Comparison of ENCODE assay signal across 18 mouse cellular contexts in genomic region chr10:77084568-77084967, GRCm38 (mm10). TPM values are rescaled to one million over a fixed set of nuclear protein-coding genes. Genes with fewer than 3 reads are reported as not detected.
A peak's percentile ranks its signal among the peaks of the same experiment; 100 is the strongest.
DNase-seq lines count a peak whose midpoint lies in the region; ATAC-seq and TF ChIP-seq lines count a peak whose summit lies in the region.
"Had no signal": no experiment of that assay in that cellular context is flagged by ENCODE, and none has a peak within 500 bp of the region (broad histone marks: within the 10 kb centered on the region; RNA-seq: fewer than 3 reads in every experiment).

No protein-coding gene starts in this region.

- 33% methylated on average over 1 of the region's 1 CpGs for WGBS in kidney, embryonic 15.5 days
- WGBS in kidney, embryonic 14.5 days: 41% methylated on average over 1 of the region's 1 CpGs
- 85% methylated on average over 1 of the region's 1 CpGs for WGBS in midbrain, embryonic 13.5 days
- 63% methylated on average over 1 of the region's 1 CpGs for WGBS in midbrain, postnatal 0 days
- 55% methylated on average over 1 of the region's 1 CpGs for WGBS in embryonic facial prominence, embryonic 15.5 days

- CTCF ChIA-PET in Patski (lab: Charles Lee): interaction anchor here (1.2 to 3.4 kb wide), 3 partner anchors 43 to 171 kb away, joined by 3 to 16 read pairs (median 6); no protein-coding TSS in a partner anchor

- no peak overlapping the region for H3K9ac ChIP-seq in kidney, embryonic 15.5 days
- H3K9ac ChIP-seq in kidney, embryonic 14.5 days (ENCODE audit: low read depth, low read length): no peak overlapping the region
- 0 out of 2 replicates have a peak overlapping the region, but pooled peaks have one; percentile 23 for H3K9ac ChIP-seq in midbrain, embryonic 13.5 days (replicated peaks)
- no peak overlapping the region for H3K9ac ChIP-seq in midbrain, postnatal 0 days (replicated peaks; ENCODE audit: low read length, poor library complexity, severe bottlenecking)
- H3K9ac ChIP-seq in embryonic facial prominence, embryonic 15.5 days: no peak overlapping the region
- H3K9ac ChIP-seq: forebrain, postnatal 0 days had no signal

- in situ Hi-C loops in Patski (cut with MboI; ENCODE audit: low pct_unique_long_range_greater_than_20kb): loop anchor here (5.0 kb wide), 3 partner anchors 43 to 168 kb away; no protein-coding TSS in a partner anchor

- 0 out of 2 replicates have a peak overlapping the region, but pooled peaks have one; percentile 9 for H3K27ac ChIP-seq in kidney, embryonic 15.5 days
- no peak overlapping the region for H3K27ac ChIP-seq in kidney, embryonic 14.5 days (ENCODE audit: low read depth, low read length)
- H3K27ac ChIP-seq in midbrain, embryonic 13.5 days: no peak overlapping the region
- H3K27ac ChIP-seq in midbrain, postnatal 0 days (ENCODE audit: low read depth, low read length): no peak overlapping the region
- H3K27ac ChIP-seq in embryonic facial prominence, embryonic 15.5 days (replicated peaks): 0 out of 2 replicates have a peak overlapping the region, but pooled peaks have one; percentile 11
- H3K27ac ChIP-seq: gastrocnemius, adult 2 months; kidney, postnatal 0 days had no signal

- H3K36me3 ChIP-seq in kidney, embryonic 15.5 days: peaks cover 64% of the 10 kb centered on the region
- peaks cover 31% of the 10 kb centered on the region for H3K36me3 ChIP-seq in kidney, embryonic 14.5 days (ENCODE audit: control insufficient read depth, insufficient read depth, low read length)
- peaks cover 8% of the 10 kb centered on the region; the same call in 1 of the 2 replicates for H3K36me3 ChIP-seq in midbrain, embryonic 13.5 days
- no peaks in the 10 kb centered on the region for H3K36me3 ChIP-seq in midbrain, postnatal 0 days (ENCODE audit: insufficient read depth, low read length)
- no peaks in the 10 kb centered on the region for H3K36me3 ChIP-seq in embryonic facial prominence, embryonic 15.5 days

- no peak for ATAC-seq in kidney, embryonic 15.5 days (replicated peaks; ENCODE audit: low FRiP score)
- ATAC-seq in kidney, embryonic 14.5 days (ENCODE audit: low FRiP score, low TSS enrichment): no peak
- ATAC-seq in midbrain, embryonic 13.5 days: no peak
- no peak for ATAC-seq in midbrain, postnatal 0 days (ENCODE audit: low FRiP score)
- ATAC-seq in Patski: no peak
- ATAC-seq in embryonic facial prominence, embryonic 15.5 days (ENCODE audit: insufficient number of reproducible peaks, low FRiP score, low TSS enrichment, low read depth): no peak
- no peak for ATAC-seq in monocyte, adult 5-6 weeks (replicated peaks; ENCODE audit: insufficient number of reproducible peaks, low FRiP score, low TSS enrichment, poor library complexity, severe bottlenecking)
- ATAC-seq: forebrain, postnatal 0 days had no signal

- POLR2A ChIA-PET in Patski (lab: Charles Lee): interaction anchor here (1.2 kb wide), 1 partner anchor 54 kb away, joined by 3 read pairs; no protein-coding TSS in a partner anchor

- H3K9me3 ChIP-seq in kidney, embryonic 15.5 days (replicated peaks): no peaks in the 10 kb centered on the region
- H3K9me3 ChIP-seq in kidney, embryonic 14.5 days (ENCODE audit: control insufficient read depth, low read length): no peaks in the 10 kb centered on the region
- H3K9me3 ChIP-seq in midbrain, embryonic 13.5 days: no peaks in the 10 kb centered on the region
- no peaks in the 10 kb centered on the region for H3K9me3 ChIP-seq in midbrain, postnatal 0 days (ENCODE audit: low read length)
- H3K9me3 ChIP-seq in embryonic facial prominence, embryonic 15.5 days (replicated peaks): no peaks in the 10 kb centered on the region

- TF ChIP-seq CTCF in midbrain, postnatal 0 days (IDR thresholded peaks at IDR 0.05): no peak
- TF ChIP-seq CTCF in Patski (IDR thresholded peaks at IDR 0.05): no peak

- H3K27me3 ChIP-seq in kidney, embryonic 15.5 days: no peaks in the 10 kb centered on the region
- H3K27me3 ChIP-seq in kidney, embryonic 14.5 days (ENCODE audit: control insufficient read depth, insufficient read depth, low read length): no peaks in the 10 kb centered on the region
- no peaks in the 10 kb centered on the region for H3K27me3 ChIP-seq in midbrain, embryonic 13.5 days
- no peaks in the 10 kb centered on the region for H3K27me3 ChIP-seq in midbrain, postnatal 0 days (ENCODE audit: insufficient read depth, low read length)
- H3K27me3 ChIP-seq in Patski: no peaks in the 10 kb centered on the region
- no peaks in the 10 kb centered on the region for H3K27me3 ChIP-seq in embryonic facial prominence, embryonic 15.5 days

- no peak overlapping the region for H3K4me2 ChIP-seq in kidney, embryonic 15.5 days
- H3K4me2 ChIP-seq in kidney, embryonic 14.5 days (replicated peaks; ENCODE audit: low read depth, low read length): no peak overlapping the region
- no peak overlapping the region for H3K4me2 ChIP-seq in midbrain, embryonic 13.5 days (replicated peaks)
- H3K4me2 ChIP-seq in midbrain, postnatal 0 days (ENCODE audit: low read depth, low read length, poor library complexity, severe bottlenecking): no peak overlapping the region
- H3K4me2 ChIP-seq in embryonic facial prominence, embryonic 15.5 days (replicated peaks): no peak overlapping the region
- H3K4me2 ChIP-seq: liver, embryonic 11.5 days had no signal

- H3K4me3 ChIP-seq in kidney, embryonic 15.5 days (replicated peaks): no peak overlapping the region
- no peak overlapping the region for H3K4me3 ChIP-seq in kidney, embryonic 14.5 days (ENCODE audit: low read length)
- H3K4me3 ChIP-seq in midbrain, embryonic 13.5 days (replicated peaks): no peak overlapping the region
- H3K4me3 ChIP-seq in midbrain, postnatal 0 days (ENCODE audit: low read depth, low read length): no peak overlapping the region
- no peak overlapping the region for H3K4me3 ChIP-seq in embryonic facial prominence, embryonic 15.5 days (replicated peaks)
- H3K4me3 ChIP-seq: erythroblast, embryonic 14.5 days; gastrocnemius, adult 2 months had no signal

- DNase-seq in midbrain, postnatal 0 days (ENCODE audit: low spot score): no peak
- peak; percentile 86 for DNase-seq in Patski (ENCODE audit: low read depth, low spot score)
- no peak for DNase-seq in left cerebral cortex, adult 9 months (ENCODE audit: low spot score in 2 of 2)
- DNase-seq: embryo, embryonic 11 days; forebrain, postnatal 0 days; gastrocnemius, adult 2 months; heart, postnatal 36 days; left cerebral cortex, postnatal 4 days; midbrain, embryonic 14.5 days; right cerebral cortex, postnatal 4 days had no signal

- peaks cover 24% of the 10 kb centered on the region for H3K4me1 ChIP-seq in kidney, embryonic 15.5 days
- 0 out of 2 replicates have a peak, but pooled peaks cover 10% of the 10 kb centered on the region for H3K4me1 ChIP-seq in kidney, embryonic 14.5 days (ENCODE audit: control insufficient read depth, insufficient read depth, low read length)
- H3K4me1 ChIP-seq in midbrain, embryonic 13.5 days (replicated peaks): 0 out of 2 replicates have a peak, but pooled peaks cover 5% of the 10 kb centered on the region
- no peaks in the 10 kb centered on the region for H3K4me1 ChIP-seq in midbrain, postnatal 0 days (ENCODE audit: insufficient read depth, low read length)
- H3K4me1 ChIP-seq in embryonic facial prominence, embryonic 15.5 days: peaks cover 12% of the 10 kb centered on the region; the same call in 1 of the 2 replicates

RNA-seq across cellular contexts. Expression of gene Slc19a1, which starts 52.5 kb away (rescaled TPM):
- polyA plus RNA-seq in kidney, embryonic 15.5 days (2015; fragmentation: Nextera tagmentation; extraction: Ambion mirVana): 43.1 and 43.7 TPM in 2 replicates
- 34.1 and 40.9 TPM in 2 replicates for polyA plus RNA-seq in kidney, embryonic 14.5 days (2014; fragmentation: Nextera tagmentation; extraction: Ambion mirVana)
- 33.0 and 35.8 TPM in 2 replicates for polyA plus RNA-seq in midbrain, embryonic 13.5 days (2015; fragmentation: Nextera tagmentation; extraction: Ambion mirVana)
- total RNA-seq in midbrain, postnatal 0 days (2014; rRNA removed): 38.1 and 47.0 TPM in 2 replicates
- polyA plus RNA-seq in midbrain, postnatal 0 days (2015; fragmentation: Nextera tagmentation; extraction: Ambion mirVana): 44.1 and 44.9 TPM in 2 replicates
- 18.0 TPM for polyA plus RNA-seq in Patski (2021)
- polyA plus RNA-seq in embryonic facial prominence, embryonic 15.5 days (2015; fragmentation: Nextera tagmentation; extraction: Ambion mirVana): 29.0 and 32.5 TPM in 2 replicates
- total RNA-seq in monocyte, adult 5-6 weeks (2017): 0.38 to 5.1 TPM (median 1.5 TPM) in 3 replicates

Comparison
In these comparisons a context has a peak if more than half of its experiments do, and no peak if none do; other contexts are left out.
1. H3K27ac ChIP-seq: peak in kidney, embryonic 15.5 days (single experiment) and embryonic facial prominence, embryonic 15.5 days (single experiment); none in kidney, embryonic 14.5 days (single experiment), midbrain, embryonic 13.5 days (single experiment) and midbrain, postnatal 0 days (single experiment).